Mouse (Mus musculus) limb, embryonic 14.5 days (tissue): ENCODE data around the gene Slc35d1. TPM values are rescaled to one million over a fixed set of nuclear protein-coding genes. Genes with fewer than 3 reads are reported as not detected.

Source experiments
- ATAC-seq: fragments of 200-750 bp; cut with Nextera tagmentation; 2 replicates; pipeline ENCODE4 v1.8.0; 2017; ENCODE audit warnings: low read depth, moderate number of reproducible peaks, moderate TSS enrichment; ENCODE audit not compliant: low FRiP score
- DNase-seq: peaks from one replicate; pipeline ENCODE4 v3.0.0-alpha.2; 2015; ENCODE audit warnings: low spot score
- H3K27ac ChIP-seq: fragments of 300-500 bp; sonication (generic); replicated peaks from 2 replicates; pipeline ENCODE4 v1.5.1; 2014; ENCODE audit warnings: low read depth, mild to moderate bottlenecking, low read length, moderate library complexity, mixed read lengths
- H3K27me3 ChIP-seq: fragments of 300-500 bp; sonication (generic); 2 replicates; pipeline ENCODE4 v1.6.1; 2014; ENCODE audit warnings: low read length, mixed read lengths; ENCODE audit not compliant: control insufficient read depth, insufficient read depth
- H3K36me3 ChIP-seq: fragments of 300-500 bp; sonication (generic); 2 replicates; pipeline ENCODE4 v1.6.1; 2014; ENCODE audit warnings: mild to moderate bottlenecking, low read length, moderate library complexity, mixed read lengths; ENCODE audit not compliant: control insufficient read depth, insufficient read depth
- H3K4me1 ChIP-seq: fragments of 300-500 bp; sonication (generic); 2 replicates; pipeline ENCODE4 v1.6.1; 2014; ENCODE audit warnings: antibody characterized with exemption, low read length, mixed read lengths; ENCODE audit not compliant: control insufficient read depth, insufficient read depth
- H3K4me2 ChIP-seq: fragments of 300-500 bp; sonication (generic); replicated peaks from 2 replicates; pipeline ENCODE4 v1.6.1; 2014; ENCODE audit warnings: low read depth, mild to moderate bottlenecking, low read length, moderate library complexity; ENCODE audit not compliant: severe bottlenecking
- H3K4me3 ChIP-seq: fragments of 300-500 bp; sonication (generic); replicated peaks from 2 replicates; pipeline ENCODE4 v1.5.1; 2014; ENCODE audit warnings: low read length
- H3K9ac ChIP-seq: fragments of 300-500 bp; sonication (generic); 2 replicates; pipeline ENCODE4 v1.6.1; 2014; ENCODE audit warnings: mild to moderate bottlenecking, low read depth, low read length, moderate library complexity; ENCODE audit not compliant: severe bottlenecking
- H3K9me3 ChIP-seq: fragments of 300-500 bp; sonication (generic); 2 replicates; pipeline ENCODE4 v1.6.1; 2016; ENCODE audit warnings: low read length; ENCODE audit not compliant: control insufficient read depth
- POLR2A ChIP-seq: fragments of 200-500 bp; IDR thresholded peaks from 2 replicates; pipeline ENCODE4 v1.8.0; 2012; ENCODE audit warnings: inconsistent platforms, mild to moderate bottlenecking, moderate library complexity, borderline replicate concordance; ENCODE audit not compliant: insufficient read depth, insufficient read length; ENCODE audit errors: extremely low read depth
- WGBS: fragments of 180-500 bp; shearing (Covaris S2); extraction: QIAGEN DNeasy Blood & Tissue Kit; methylation state at CpG from one replicate; pipeline ENCODE4 v1.1.7; 2014; 5-methylcytosine and 5-hydroxymethylcytosine counted together
- polyA plus RNA-seq, 2 experiments: library from polyadenylated mRNA; depleted of rRNA in 1 of 2; stranded (reverse) in 1 of 2; unstranded in 1 of 2; fragments of >200 nt; fragmentation: Nextera tagmentation in 1 of 2; extraction: Ambion mirVana in 1 of 2; gene quantifications; 2 replicates each; pipeline versions ENCODE4 v1.2.1 to v1.2.3; 2012 to 2014

The Slc35d1 gene
- polyA plus RNA-seq (2012; rRNA removed) (18.0 and 23.7 TPM in 2 replicates), polyA plus RNA-seq (2014; fragmentation: Nextera tagmentation; extraction: Ambion mirVana) (12.2 and 14.4 TPM in 2 replicates)

GRCm38 (mm10) chr4:103214925-103215820 is at the start of gene Slc35d1:
Gene Slc35d1, minus strand, starts transcription at chr4:103215164.
- DNase-seq: peak; percentile 79
- H3K4me2 ChIP-seq: peak within 1 kb of the TSS; percentile 72
- peak within 1 kb of the TSS; percentile 99 for H3K27ac ChIP-seq
- 0 out of 2 replicates have a peak, but pooled peaks have one; percentile 66 for TF ChIP-seq POLR2A
- peak within 1 kb of the TSS; percentile 98 for H3K9ac ChIP-seq
- peaks cover 15% of the 10 kb centered on the region for H3K4me1 ChIP-seq
- H3K9me3 ChIP-seq: no peaks in the 10 kb centered on the region
- WGBS: 2% methylated on average over 34 of the region's 70 CpGs
- ATAC-seq: peak; percentile 92
- no peaks in the 10 kb centered on the region for H3K27me3 ChIP-seq
- H3K36me3 ChIP-seq: peaks cover 18% of the 10 kb centered on the region
- peak within 1 kb of the TSS; percentile 96 for H3K4me3 ChIP-seq

- no peaks in the 10 kb centered on the region for H3K9me3 ChIP-seq
- 51% methylated on average over 8 of the region's 8 CpGs for WGBS
- H3K9ac ChIP-seq: no peak overlapping the region
- no peak for TF ChIP-seq POLR2A
- no peak for ATAC-seq
- H3K4me2 ChIP-seq: no peak overlapping the region
- no peak overlapping the region for H3K4me3 ChIP-seq
- H3K27me3 ChIP-seq: no peaks in the 10 kb centered on the region
- no peaks in the 10 kb centered on the region for H3K4me1 ChIP-seq
- no peak for DNase-seq
- H3K36me3 ChIP-seq: no peaks in the 10 kb centered on the region
- no peak overlapping the region for H3K27ac ChIP-seq
Observed at GRCm38 (mm10) chr4:103263812-103264396, 48.9 kb upstream of the Slc35d1 start.

DNA sequence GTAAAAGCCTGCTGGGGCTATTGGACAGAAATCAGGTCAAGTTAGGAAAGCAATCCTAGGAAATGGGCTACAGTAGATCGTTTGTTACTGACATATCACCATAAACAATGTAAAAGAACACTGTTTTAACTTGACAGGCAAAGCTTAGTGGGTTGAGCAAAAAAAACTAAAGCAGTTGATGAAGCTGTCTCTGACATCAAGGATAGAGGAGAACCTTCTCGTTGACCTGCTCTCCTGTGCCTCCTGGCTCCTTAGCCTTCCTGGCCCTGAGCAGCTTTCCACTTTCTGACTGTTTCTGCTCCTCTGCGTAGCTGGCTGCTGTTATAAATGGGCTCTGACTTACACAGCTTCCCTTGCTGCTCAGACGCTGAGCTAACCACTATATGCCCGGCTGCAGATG is 48.4 kb upstream of the Slc35d1 start:
- Histone ChIP-seq H3K36me3 (no peaks in the 10 kb centered on the region), H3K9ac (no peak overlapping the region), H3K27me3 (no peaks in the 10 kb centered on the region), H3K27ac (no peak overlapping the region), H3K9me3 (no peaks in the 10 kb centered on the region), H3K4me1 (no peaks in the 10 kb centered on the region), H3K4me2 (no peak overlapping the region), H3K4me3 (no peak overlapping the region)
- no peak for ATAC-seq
- DNase-seq: no peak
- WGBS: 59% methylated on average over 5 of the region's 5 CpGs
- no peak for TF ChIP-seq POLR2A

DNA sequence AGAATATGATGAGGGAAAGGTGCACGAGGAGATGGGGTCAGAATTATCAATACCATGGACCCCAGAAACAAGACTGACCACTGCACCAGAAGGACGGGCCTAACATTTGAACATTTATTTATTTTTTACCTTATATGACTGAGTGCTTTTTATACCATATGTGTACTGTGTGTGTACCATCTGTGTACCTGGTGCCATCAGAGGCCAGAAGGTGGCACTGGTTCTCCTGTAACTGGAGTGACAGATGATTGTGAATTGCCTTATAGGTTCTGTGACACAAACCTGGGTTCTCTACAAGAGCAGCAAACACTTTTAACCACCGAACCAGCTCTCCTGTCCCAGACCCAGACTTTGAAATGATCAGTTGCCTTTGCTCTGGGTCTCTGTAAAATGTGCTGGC is 43.9 kb upstream of the Slc35d1 start:
- no peaks in the 10 kb centered on the region for H3K36me3 ChIP-seq
- no peaks in the 10 kb centered on the region for H3K4me1 ChIP-seq
- WGBS: 84% methylated on average over 3 of the region's 3 CpGs
- H3K4me3 ChIP-seq: no peak overlapping the region
- no peak overlapping the region for H3K4me2 ChIP-seq
- H3K9ac ChIP-seq: no peak overlapping the region
- ATAC-seq: no peak
- TF ChIP-seq POLR2A: no peak
- no peaks in the 10 kb centered on the region for H3K27me3 ChIP-seq
- no peak for DNase-seq
- no peak overlapping the region for H3K27ac ChIP-seq
- H3K9me3 ChIP-seq: no peaks in the 10 kb centered on the region

DNA sequence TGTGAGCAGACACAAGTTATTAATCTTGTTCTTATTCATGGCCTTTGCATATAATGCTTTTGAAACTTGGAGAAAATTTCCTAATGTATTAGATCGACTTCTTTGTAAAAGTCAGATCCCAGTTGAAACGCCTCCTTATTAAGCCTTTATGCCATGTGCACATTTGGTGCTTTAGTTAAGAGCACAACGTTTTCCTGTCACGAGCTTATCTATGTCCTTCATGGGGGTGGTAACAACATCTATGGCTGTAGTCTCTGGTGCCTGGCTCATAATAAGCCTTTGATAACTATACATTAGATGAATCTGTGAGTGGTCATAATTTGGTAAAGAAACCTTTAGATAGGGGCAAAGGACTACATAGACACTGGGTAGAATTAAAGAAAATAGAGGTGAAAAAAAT is 38.9 kb upstream of the Slc35d1 start:
- Histone ChIP-seq H3K36me3 (no peaks in the 10 kb centered on the region), H3K4me3 (no peak overlapping the region), H3K4me1 (no peaks in the 10 kb centered on the region), H3K9ac (no peak overlapping the region), H3K9me3 (no peaks in the 10 kb centered on the region), H3K27me3 (no peaks in the 10 kb centered on the region), H3K4me2 (no peak overlapping the region), H3K27ac (no peak overlapping the region)
- no peak for DNase-seq
- 81% methylated on average over 4 of the region's 4 CpGs for WGBS
- no peak for ATAC-seq
- no peak for TF ChIP-seq POLR2A
